Mouse (Mus musculus): ENCODE measurements around the gene Hormad2.

DNA sequence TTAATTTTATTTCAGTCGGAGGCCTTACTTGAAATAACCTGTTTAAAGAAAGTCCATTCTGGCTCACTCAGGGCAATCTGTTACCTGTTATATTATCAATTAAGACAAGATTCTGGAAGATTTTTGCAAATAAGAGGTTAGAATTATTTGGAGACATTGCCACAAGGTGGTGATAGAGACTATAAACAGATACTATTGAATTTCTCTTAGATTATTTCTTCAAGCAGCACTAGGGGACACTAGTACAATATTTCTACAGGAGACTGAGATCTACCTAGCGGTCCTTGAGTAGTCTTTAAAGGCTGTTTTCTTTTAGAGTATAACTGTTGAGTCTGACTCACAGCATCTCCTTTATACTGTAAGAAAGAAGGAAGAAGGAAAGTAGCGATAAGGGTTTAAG, 4.3 kb downstream of the Hormad2 start:
- no peak for TF ChIP-seq POLR2A (IDR thresholded peaks at IDR 0.05; ENCODE audit: borderline replicate concordance, extremely low read depth, low read depth, low read length)
- TF ChIP-seq CTCF (IDR thresholded peaks at IDR 0.05; ENCODE audit: insufficient read depth, low read length) = no peak

All from lung, adult 2 months (tissue).